Mouse (Mus musculus) midbrain, embryonic 11.5 days (tissue): ENCODE results near the gene Gabrr1. TPM values are rescaled to one million over a fixed set of nuclear protein-coding genes. Genes with fewer than 3 reads are reported as not detected.

Source experiments
- ATAC-seq: fragments of 200-750 bp; cut with Nextera tagmentation; 2 replicates; pipeline ENCODE4 v1.8.0; 2017; ENCODE audit warnings: moderate TSS enrichment, moderate library complexity; ENCODE audit not compliant: low FRiP score
- DNase-seq: peaks from one replicate; pipeline ENCODE4 v3.0.0; 2015; ENCODE audit warnings: low spot score; ENCODE audit errors: missing footprints
- H3K27ac ChIP-seq: fragments of 300-500 bp; sonication (generic); 2 replicates; pipeline ENCODE4 v1.5.1; 2014; ENCODE audit warnings: low read depth, low read length
- H3K27me3 ChIP-seq: fragments of 300-500 bp; sonication (generic); 2 replicates; pipeline ENCODE4 v1.6.1; 2014; ENCODE audit warnings: mild to moderate bottlenecking, low read length, moderate library complexity, mixed read lengths; ENCODE audit not compliant: control insufficient read depth, insufficient read depth
- H3K36me3 ChIP-seq: fragments of 300-500 bp; sonication (generic); 2 replicates; pipeline ENCODE4 v1.6.1; 2014; ENCODE audit warnings: mild to moderate bottlenecking, low read length, moderate library complexity, mixed read lengths; ENCODE audit not compliant: control insufficient read depth, insufficient read depth
- H3K4me1 ChIP-seq: fragments of 300-500 bp; sonication (generic); 2 replicates; pipeline ENCODE4 v1.6.1; 2014; ENCODE audit warnings: low read length; ENCODE audit not compliant: control insufficient read depth, insufficient read depth
- H3K4me2 ChIP-seq: fragments of 300-500 bp; sonication (generic); 2 replicates; pipeline ENCODE4 v1.6.1; 2014; ENCODE audit warnings: mild to moderate bottlenecking, moderate library complexity
- H3K4me3 ChIP-seq: fragments of 300-500 bp; sonication (generic); 2 replicates; pipeline ENCODE4 v1.5.1; 2014; ENCODE audit warnings: low read depth, low read length
- H3K9ac ChIP-seq: fragments of 300-500 bp; sonication (generic); 2 replicates; pipeline ENCODE4 v1.6.1; 2014; ENCODE audit warnings: low read length
- H3K9me3 ChIP-seq: fragments of 300-500 bp; sonication (generic); 2 replicates; pipeline ENCODE4 v1.6.1; 2016; ENCODE audit warnings: low read length; ENCODE audit not compliant: control insufficient read depth
- WGBS: fragments of 180-500 bp; shearing (Covaris S2); extraction: QIAGEN DNeasy Blood & Tissue Kit; methylation state at CpG from one replicate; pipeline ENCODE4 v1.1.7; 2014; 5-methylcytosine and 5-hydroxymethylcytosine counted together
- polyA plus RNA-seq: library from polyadenylated mRNA; unstranded; fragments of >200 nt; fragmentation: Nextera tagmentation; extraction: Ambion mirVana; gene quantifications from 2 replicates; pipeline ENCODE4 v1.2.1, GENCODE M21; 2014

Gene Gabrr1
- polyA plus RNA-seq, 1 experiment from 2014 or later = 0.14 TPM

DNA sequence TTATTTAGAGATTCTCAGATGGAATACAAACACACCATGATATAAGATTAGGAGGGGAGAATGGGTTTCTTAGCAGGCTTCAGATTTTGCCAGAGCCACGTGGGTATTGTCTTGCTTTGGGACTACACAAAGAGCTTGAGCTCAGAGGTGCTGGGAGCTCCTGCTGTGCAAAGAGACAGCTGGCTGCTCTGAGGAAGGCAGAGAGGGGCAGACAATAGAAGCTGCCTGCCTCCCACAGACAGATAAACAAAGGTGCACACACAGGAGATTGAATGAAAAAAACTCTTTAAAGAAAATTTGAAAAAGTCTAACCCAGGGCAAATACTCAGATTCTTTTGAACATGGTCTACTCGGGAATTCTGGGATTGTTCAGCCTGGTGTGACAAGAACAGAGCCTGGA is 65.8 kb downstream of the Gabrr1 start:
- peak; percentile 73 for ATAC-seq

DNA sequence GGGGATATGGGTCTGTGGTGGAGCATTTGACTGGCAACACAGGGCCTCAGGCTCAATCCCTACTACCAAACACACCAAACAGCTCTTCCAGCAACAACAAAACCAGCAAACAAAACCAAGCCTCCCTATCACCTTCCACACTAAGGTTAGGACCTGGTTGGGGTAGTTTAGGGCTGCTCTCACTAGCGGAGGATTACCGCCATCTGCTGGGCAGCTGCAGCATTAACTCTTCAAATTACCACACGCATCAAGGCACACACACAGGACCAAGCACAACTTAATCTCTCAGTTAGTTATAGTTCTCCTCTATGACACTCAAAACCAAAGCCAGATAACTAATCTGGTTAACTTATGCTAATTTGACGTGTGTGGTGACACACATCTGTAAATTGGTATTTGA is 72.4 kb downstream of the Gabrr1 start:
- Histone ChIP-seq H3K4me2 (no peak overlapping the region), H3K9me3 (no peaks in the 10 kb centered on the region), H3K4me3 (no peak overlapping the region), H3K36me3 (no peaks in the 10 kb centered on the region), H3K27ac (no peak overlapping the region), H3K27me3 (no peaks in the 10 kb centered on the region), H3K4me1 (peaks cover 7% of the 10 kb centered on the region), H3K9ac (no peak overlapping the region)
- ATAC-seq = peak; percentile 60
- WGBS = 4% methylated on average over 4 of the region's 4 CpGs
- DNase-seq = peak; percentile 94

More for the DNA sequence above, 65.8 kb downstream of the Gabrr1 start:
- 0% methylated on average over 2 of the region's 2 CpGs for WGBS
- Histone ChIP-seq H3K27me3 (no peaks in the 10 kb centered on the region), H3K9ac (no peak overlapping the region), H3K4me1 (no peaks in the 10 kb centered on the region), H3K27ac (no peak overlapping the region), H3K4me2 (no peak overlapping the region), H3K36me3 (no peaks in the 10 kb centered on the region), H3K4me3 (no peak overlapping the region), H3K9me3 (no peaks in the 10 kb centered on the region)
- no peak for DNase-seq

DNA sequence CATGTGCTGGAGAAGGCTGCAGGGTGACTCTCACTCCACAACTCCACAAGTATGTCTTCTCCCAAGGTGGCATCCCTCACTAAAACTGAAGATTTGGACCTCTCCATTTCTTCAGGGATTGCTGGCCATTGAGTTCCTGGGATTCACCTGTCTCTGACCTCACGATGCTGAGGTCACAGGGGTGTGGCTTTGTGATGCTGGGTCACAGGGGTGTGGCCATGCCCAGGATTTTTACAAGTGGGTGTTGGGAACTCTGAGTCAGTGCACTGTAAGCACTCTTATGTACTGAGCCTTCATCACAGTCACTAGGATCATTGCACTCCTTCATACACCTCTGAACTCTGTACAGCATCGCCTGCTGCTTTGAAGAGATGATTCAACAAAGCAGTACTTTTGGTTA is 75.2 kb downstream of the Gabrr1 start:
- WGBS = 80% methylated on average over 2 of the region's 2 CpGs
- Histone ChIP-seq H3K4me3 (no peak overlapping the region), H3K27ac (no peak overlapping the region), H3K27me3 (no peaks in the 10 kb centered on the region), H3K9me3 (no peaks in the 10 kb centered on the region), H3K4me1 (peaks cover 9% of the 10 kb centered on the region), H3K36me3 (no peaks in the 10 kb centered on the region), H3K4me2 (no peak overlapping the region), H3K9ac (no peak overlapping the region)
- DNase-seq (no peak), ATAC-seq (no peak)

DNA sequence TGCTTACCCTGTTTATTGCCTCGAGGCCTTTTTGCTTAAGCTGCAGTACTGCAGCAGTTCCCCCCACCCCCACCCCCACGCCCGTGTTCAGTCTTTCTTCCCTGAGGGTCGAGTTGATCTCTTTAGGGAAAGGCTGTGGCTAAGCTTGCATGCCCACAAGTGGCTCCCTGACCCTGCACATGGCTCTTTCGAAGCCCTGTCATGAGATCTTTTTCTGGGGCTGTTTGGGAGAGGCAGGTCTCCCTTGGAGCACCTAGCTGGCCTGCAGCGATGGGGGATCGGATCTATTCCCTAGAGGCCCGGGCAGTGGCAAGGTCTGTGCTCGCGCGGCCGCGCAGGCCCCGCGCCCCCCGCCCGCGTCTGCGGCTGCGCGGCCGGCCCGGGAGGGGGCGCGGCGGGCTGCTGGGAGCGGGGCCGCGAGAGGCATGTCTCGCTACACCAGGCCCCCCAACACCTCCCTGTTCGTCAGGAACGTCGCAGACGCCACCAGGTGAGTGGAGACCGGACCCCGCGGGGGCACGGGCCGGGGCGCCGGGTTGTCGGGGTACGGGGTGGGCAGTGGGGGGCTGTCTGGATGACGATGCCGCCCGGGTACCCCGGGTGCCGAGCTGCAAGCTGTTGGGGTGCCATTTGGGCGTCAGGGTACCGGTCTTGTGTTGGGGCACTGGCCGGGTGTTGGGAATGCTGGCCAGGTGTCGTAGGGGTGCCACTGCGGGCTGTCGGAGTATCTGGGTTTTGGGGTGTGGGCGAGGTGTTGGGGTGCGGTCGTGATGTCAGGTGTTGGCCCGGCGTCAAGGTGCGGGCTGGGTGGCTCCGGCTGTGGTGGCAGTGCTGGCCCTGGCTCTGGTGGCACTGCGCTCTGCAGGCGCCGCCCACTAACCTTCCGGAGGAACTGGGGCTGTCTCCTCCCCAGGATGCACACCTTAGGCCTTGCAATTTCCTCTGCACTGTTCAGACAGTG is 76.8 kb downstream of the Gabrr1 start, which contains the start of gene Srsf12:
Gene Srsf12 (plus strand): TSS at position 111 of the 961 bp plus-strand sequence.
- H3K4me1 ChIP-seq = peaks cover 9% of the 10 kb centered on the region
- peak within 1 kb of the TSS; percentile 71 for H3K4me3 ChIP-seq
- H3K27ac ChIP-seq = no peak within 1 kb of the TSS
- DNase-seq (peak; percentile 97), ATAC-seq (peak; percentile 86)
- no peaks in the 10 kb centered on the region for H3K36me3 ChIP-seq
- no peaks in the 10 kb centered on the region for H3K27me3 ChIP-seq
- H3K9ac ChIP-seq = peak within 1 kb of the TSS; percentile 77
- H3K4me2 ChIP-seq = peak within 1 kb of the TSS; percentile 100
- H3K9me3 ChIP-seq = no peaks in the 10 kb centered on the region
- WGBS = 4% methylated on average over 65 of the region's 65 CpGs

Other genes with a start within 250 kb of the Gabrr1 start
- 33.2 and 37.3 TPM in 2 replicates for gene Ankrd6, start 181.7 kb upstream of the Gabrr1 start, polyA plus RNA-seq
- gene Rragd, start 149.5 kb upstream of the Gabrr1 start, polyA plus RNA-seq = 32.9 and 34.9 TPM in 2 replicates
- 59.6 and 62.8 TPM in 2 replicates for gene Ube2j1, start 101.1 kb upstream of the Gabrr1 start, polyA plus RNA-seq
- 0.26 and 0.30 TPM in 2 replicates for gene Gabrr2, start 69.5 kb upstream of the Gabrr1 start, polyA plus RNA-seq
- 0.80 and 1.4 TPM in 2 replicates for gene Pm20d2, start 57.2 kb downstream of the Gabrr1 start, polyA plus RNA-seq
- 8.5 and 9.2 TPM in 2 replicates for gene Srsf12, start 76.5 kb downstream of the Gabrr1 start, polyA plus RNA-seq
- 86.7 and 95.0 TPM in 2 replicates for gene Pnrc1, start 157.6 kb downstream of the Gabrr1 start, polyA plus RNA-seq
- 36.6 and 45.6 TPM in 2 replicates for gene Rngtt, start 177.8 kb downstream of the Gabrr1 start, polyA plus RNA-seq